9 mouse cellular contexts compared by ENCODE assay signal in genomic region chr9:57421121-57421571, GRCm38 (mm10). TPM values are rescaled to one million over a fixed set of nuclear protein-coding genes. Genes with fewer than 3 reads are reported as not detected.
A peak's percentile ranks its signal among the peaks of the same experiment; 100 is the strongest.
DNase-seq lines count a peak whose midpoint lies in the region; ATAC-seq and TF ChIP-seq lines count a peak whose summit lies in the region.
"Had no signal": no experiment of that assay in that cellular context is flagged by ENCODE, and none has a peak within 500 bp of the region (broad histone marks: within the 10 kb centered on the region; RNA-seq: fewer than 3 reads in every experiment).

No protein-coding gene starts in this region.

- 0 out of 2 replicates have a peak, but pooled peaks have one; percentile 24 for TF ChIP-seq EP300 in heart, postnatal 0 days (IDR thresholded peaks at IDR 0.05; ENCODE audit: low read depth)

- peak overlapping the region; percentile 86 for H3K27ac ChIP-seq in heart, postnatal 0 days (ENCODE audit: low read depth)
- peak overlapping the region; percentile 97 for H3K27ac ChIP-seq in stomach, embryonic 15.5 days

- peaks cover 34% of the 10 kb centered on the region for H3K4me1 ChIP-seq in heart, postnatal 0 days (ENCODE audit: control insufficient read depth, insufficient read depth)
- peaks cover 25% of the 10 kb centered on the region for H3K4me1 ChIP-seq in stomach, embryonic 15.5 days

- ATAC-seq in heart, postnatal 0 days (ENCODE audit: insufficient read depth, low read depth): peak; percentile 52
- peak; percentile 76 for ATAC-seq in stomach, embryonic 15.5 days (ENCODE audit: insufficient read depth, low FRiP score, low read depth)

- H3K9ac ChIP-seq in heart, postnatal 0 days (replicated peaks; ENCODE audit: low read depth, low read length): no peak overlapping the region
- H3K9ac ChIP-seq in stomach, embryonic 15.5 days: no peak overlapping the region

- WGBS in heart, postnatal 0 days: 35% methylated on average over 9 of the region's 9 CpGs
- 18% methylated on average over 9 of the region's 9 CpGs for WGBS in stomach, embryonic 15.5 days

- TF ChIP-seq CTCF in heart, postnatal 0 days (IDR thresholded peaks at IDR 0.05; ENCODE audit: low read depth): peak; percentile 10; the same call in 1 of the 2 replicates

- H3K4me2 ChIP-seq in heart, postnatal 0 days (ENCODE audit: low read depth, low read length): peak overlapping the region; percentile 33; the same call in 1 of the 2 replicates
- H3K4me2 ChIP-seq in stomach, embryonic 15.5 days: peak overlapping the region; percentile 44; the same call in 1 of the 2 replicates

- H3K4me3 ChIP-seq in heart, postnatal 0 days (ENCODE audit: low read depth, low read length): no peak overlapping the region
- no peak overlapping the region for H3K4me3 ChIP-seq in stomach, embryonic 15.5 days (replicated peaks)
- H3K4me3 ChIP-seq: erythroblast, embryonic 14.5 days had no signal

- H3K27me3 ChIP-seq in heart, postnatal 0 days (ENCODE audit: control insufficient read depth, insufficient read depth, low read length): no peaks in the 10 kb centered on the region
- H3K27me3 ChIP-seq in stomach, embryonic 15.5 days (replicated peaks): no peaks in the 10 kb centered on the region

- DNase-seq in right cerebral cortex, postnatal 10 days (ENCODE audit: low spot score in 2 of 2): peak; percentile 71 to 79
- no peak for DNase-seq in right cerebral cortex, postnatal 4 days
- peak; percentile 61 for DNase-seq in embryo, embryonic 10.5 days (ENCODE audit: low spot score)
- peak; percentile 78 for DNase-seq in heart, postnatal 0 days (ENCODE audit: low spot score)
- DNase-seq in kidney, postnatal 25 days: peak; percentile 67 to 89
- DNase-seq in lung, postnatal 4 days: peak; percentile 86 to 92
- no peak for DNase-seq in frontal cortex, adult 2 months (ENCODE audit: extremely low spot score in 1 of 2, low spot score in 1 of 2)

- no peaks in the 10 kb centered on the region for H3K36me3 ChIP-seq in heart, postnatal 0 days (replicated peaks; ENCODE audit: control insufficient read depth, insufficient read depth, low read length)
- no peaks in the 10 kb centered on the region for H3K36me3 ChIP-seq in stomach, embryonic 15.5 days

- no peaks in the 10 kb centered on the region for H3K9me3 ChIP-seq in heart, postnatal 0 days (replicated peaks; ENCODE audit: control insufficient read depth, low read length)
- no peaks in the 10 kb centered on the region for H3K9me3 ChIP-seq in stomach, embryonic 15.5 days

RNA-seq across cellular contexts. Expression of gene Ppcdc, which starts 18.8 kb away (rescaled TPM):
- total RNA-seq in heart, postnatal 0 days (2014; rRNA removed; ENCODE audit: low replicate concordance): 14.0 and 14.1 TPM in 2 replicates
- polyA plus RNA-seq in heart, postnatal 0 days (2015; fragmentation: Nextera tagmentation; extraction: Ambion mirVana): 14.1 and 14.3 TPM in 2 replicates
- 23.6 and 31.6 TPM in 2 replicates for polyA plus RNA-seq in stomach, embryonic 15.5 days (2015; fragmentation: Nextera tagmentation; extraction: Ambion mirVana)
- 23.3 and 24.5 TPM in 2 replicates for polyA plus RNA-seq in frontal cortex, adult 2 months (2012; rRNA removed)

RNA-seq across cellular contexts. Expression of gene Scamp5, which starts 46.7 kb away (rescaled TPM):
- 16.1 and 19.6 TPM in 2 replicates for total RNA-seq in heart, postnatal 0 days (2014; rRNA removed; ENCODE audit: low replicate concordance)
- 7.0 TPM in 2 replicates for polyA plus RNA-seq in heart, postnatal 0 days (2015; fragmentation: Nextera tagmentation; extraction: Ambion mirVana)
- polyA plus RNA-seq in stomach, embryonic 15.5 days (2015; fragmentation: Nextera tagmentation; extraction: Ambion mirVana): 19.8 and 22.4 TPM in 2 replicates
- polyA plus RNA-seq in frontal cortex, adult 2 months (2012; rRNA removed): 343 and 371 TPM in 2 replicates

Comparison
In these comparisons a context has a peak if more than half of its experiments do, and no peak if none do; other contexts are left out.
1. DNase-seq: peak in right cerebral cortex, postnatal 10 days (2 of 2), embryo, embryonic 10.5 days (single experiment), heart, postnatal 0 days (single experiment), kidney, postnatal 25 days (2 of 2) and lung, postnatal 4 days (2 of 2); none in right cerebral cortex, postnatal 4 days (single experiment) and frontal cortex, adult 2 months (0 of 2).
2. RNA of gene Scamp5, which starts 46.7 kb away (polyA plus RNA-seq): 343 to 371 TPM in frontal cortex, adult 2 months; 19.8 to 22.4 TPM in stomach, embryonic 15.5 days and 7.0 TPM in heart, postnatal 0 days; every median in the first group is over 10 times any median in the second.